Mouse (Mus musculus) hindbrain, embryonic 15.5 days (tissue): ENCODE data around the gene Hs3st5. TPM values are rescaled to one million over a fixed set of nuclear protein-coding genes. Genes with fewer than 3 reads are reported as not detected.
"Not testable (repeated sequence)": the region's sequence is repeated elsewhere in the genome, so short reads cannot be mapped to it uniquely, and the experiment has no call there.

ENCODE experiments used
- ATAC-seq: fragments of 200-750 bp; cut with Nextera tagmentation; 2 replicates; pipeline ENCODE4 v1.8.0; 2017; ENCODE audit warnings: low read depth, moderate number of reproducible peaks, moderate TSS enrichment; ENCODE audit not compliant: low FRiP score
- H3K27ac ChIP-seq: fragments of 300-500 bp; sonication (generic); replicated peaks from 2 replicates; pipeline ENCODE4 v1.5.1; 2015; ENCODE audit warnings: mild to moderate bottlenecking, inconsistent platforms
- H3K27me3 ChIP-seq: fragments of 300-500 bp; sonication (generic); 2 replicates; pipeline ENCODE4 v1.6.1; 2015; ENCODE audit warnings: control low read depth, inconsistent platforms
- H3K36me3 ChIP-seq: fragments of 300-500 bp; sonication (generic); 2 replicates; pipeline ENCODE4 v1.6.1; 2015; ENCODE audit warnings: control low read depth, inconsistent platforms
- H3K4me1 ChIP-seq: fragments of 300-500 bp; sonication (generic); replicated peaks from 2 replicates; pipeline ENCODE4 v1.6.1; 2015; ENCODE audit warnings: control low read depth, inconsistent platforms
- H3K4me2 ChIP-seq: fragments of 300-500 bp; sonication (generic); 2 replicates; pipeline ENCODE4 v1.6.1; 2015; ENCODE audit warnings: moderate library complexity, mild to moderate bottlenecking, inconsistent platforms
- H3K4me3 ChIP-seq: fragments of 300-500 bp; sonication (generic); 2 replicates; pipeline ENCODE4 v1.5.1; 2015; ENCODE audit warnings: mild to moderate bottlenecking, inconsistent platforms
- H3K9ac ChIP-seq: fragments of 300-500 bp; sonication (generic); 2 replicates; pipeline ENCODE4 v1.6.1; 2015; ENCODE audit warnings: inconsistent platforms
- H3K9me3 ChIP-seq: fragments of 300-500 bp; sonication (generic); 2 replicates; pipeline ENCODE4 v1.6.1; 2016; ENCODE audit warnings: control low read depth, inconsistent platforms
- WGBS: fragments of 180-500 bp; shearing (Covaris S2); methylation state at CpG from one replicate; pipeline ENCODE4 v1.1.7; 2015; 5-methylcytosine and 5-hydroxymethylcytosine counted together
- polyA plus RNA-seq: library from polyadenylated mRNA; unstranded; fragments of >200 nt; fragmentation: Nextera tagmentation; extraction: Ambion mirVana; gene quantifications from 2 replicates; pipeline ENCODE4 v1.2.1, GENCODE M21; 2015

Hs3st5 gene
- polyA plus RNA-seq, 1 experiment from 2014 or later = 31.7 TPM

DNA sequence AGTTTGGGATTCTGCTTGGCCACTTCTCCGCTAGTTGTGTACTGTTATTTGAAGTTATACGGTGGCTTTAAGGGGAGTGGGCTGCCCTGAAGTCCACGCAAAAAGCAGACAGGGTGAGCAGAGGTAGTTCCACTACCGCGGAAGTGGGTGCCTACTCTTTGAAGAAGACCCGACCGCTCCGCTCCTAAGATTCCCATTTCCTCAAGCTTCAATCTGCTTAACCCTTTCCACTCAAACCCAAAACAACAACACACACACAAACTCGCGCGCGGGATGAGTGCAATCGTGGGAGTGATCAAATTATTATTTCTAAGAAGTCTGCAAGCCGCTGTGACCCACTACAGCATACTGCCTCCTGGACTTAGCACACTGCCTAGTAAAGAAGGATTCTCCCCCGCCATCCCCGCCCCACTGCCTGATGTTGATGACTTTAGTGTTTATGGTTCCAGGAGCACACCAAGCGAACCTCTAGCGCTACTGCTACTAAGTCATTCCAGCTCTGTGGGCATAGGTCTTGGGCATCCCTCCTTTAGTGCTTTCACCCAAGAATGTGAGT lies 1.5 kb downstream of the Hs3st5 start:
- WGBS = 1% methylated on average over 18 of the region's 18 CpGs
- Histone ChIP-seq H3K36me3 (no peaks in the 10 kb centered on the region), H3K4me2 (peak overlapping the region; percentile 95), H3K4me3 (peak overlapping the region; percentile 74), H3K9me3 (no peaks in the 10 kb centered on the region), H3K9ac (peak overlapping the region; percentile 81), H3K27me3 (no peaks in the 10 kb centered on the region), H3K4me1 (peaks cover 16% of the 10 kb centered on the region; the same call in 1 of the 2 replicates), H3K27ac (peak overlapping the region; percentile 90)
- no peak for ATAC-seq

DNA sequence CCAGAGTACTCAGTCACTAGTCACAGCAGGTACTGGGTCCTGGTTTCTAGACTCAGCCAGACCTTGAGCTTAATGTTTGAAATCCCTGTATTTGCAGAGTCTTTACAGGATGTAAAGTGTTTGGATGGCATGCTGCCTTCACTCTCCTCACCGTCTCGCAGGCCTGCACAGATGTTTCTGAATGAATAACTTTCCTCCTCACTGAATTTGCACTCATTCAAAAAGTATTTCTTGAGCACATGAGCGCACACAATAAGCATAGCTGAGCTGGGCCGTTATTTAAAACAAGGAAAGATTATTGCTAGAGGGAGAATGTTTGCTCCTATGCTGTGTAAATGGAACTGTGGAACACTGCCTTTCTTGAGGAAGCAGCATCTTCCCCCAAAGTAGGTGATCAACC lies 2.9 kb downstream of the Hs3st5 start:
- no peaks in the 10 kb centered on the region for H3K9me3 ChIP-seq
- H3K4me2 ChIP-seq = peak overlapping the region; percentile 95
- WGBS = 27% methylated on average over 4 of the region's 4 CpGs
- ATAC-seq = no peak
- no peaks in the 10 kb centered on the region for H3K27me3 ChIP-seq
- H3K4me3 ChIP-seq = peak overlapping the region; percentile 74
- no peak overlapping the region; the same call in 1 of the 2 replicates for H3K9ac ChIP-seq
- no peak overlapping the region for H3K27ac ChIP-seq
- H3K36me3 ChIP-seq = no peaks in the 10 kb centered on the region
- peaks cover 16% of the 10 kb centered on the region; the same call in 1 of the 2 replicates for H3K4me1 ChIP-seq

GRCm38 (mm10) chr10:36523881-36524280 lies 17.3 kb downstream of the Hs3st5 start:
- Histone ChIP-seq H3K4me3 (no peak overlapping the region), H3K9me3 (no peaks in the 10 kb centered on the region), H3K4me1 (no peaks in the 10 kb centered on the region), H3K9ac (no peak overlapping the region), H3K4me2 (no peak overlapping the region), H3K36me3 (no peaks in the 10 kb centered on the region), H3K27ac (no peak overlapping the region), H3K27me3 (no peaks in the 10 kb centered on the region)
- no peak for ATAC-seq

GRCm38 (mm10) chr10:36533633-36534335 lies 27.2 kb downstream of the Hs3st5 start:
- WGBS = 11% methylated on average over 4 of the region's 4 CpGs
- Histone ChIP-seq H3K4me2 (no peak overlapping the region), H3K4me1 (0 out of 2 replicates have a peak, but pooled peaks cover 3% of the 10 kb centered on the region), H3K36me3 (no peaks in the 10 kb centered on the region), H3K27me3 (no peaks in the 10 kb centered on the region), H3K4me3 (no peak overlapping the region), H3K27ac (peak overlapping the region; percentile 45; the same call in 1 of the 2 replicates), H3K9ac (no peak overlapping the region), H3K9me3 (no peaks in the 10 kb centered on the region)
- peak; percentile 88 for ATAC-seq

DNA sequence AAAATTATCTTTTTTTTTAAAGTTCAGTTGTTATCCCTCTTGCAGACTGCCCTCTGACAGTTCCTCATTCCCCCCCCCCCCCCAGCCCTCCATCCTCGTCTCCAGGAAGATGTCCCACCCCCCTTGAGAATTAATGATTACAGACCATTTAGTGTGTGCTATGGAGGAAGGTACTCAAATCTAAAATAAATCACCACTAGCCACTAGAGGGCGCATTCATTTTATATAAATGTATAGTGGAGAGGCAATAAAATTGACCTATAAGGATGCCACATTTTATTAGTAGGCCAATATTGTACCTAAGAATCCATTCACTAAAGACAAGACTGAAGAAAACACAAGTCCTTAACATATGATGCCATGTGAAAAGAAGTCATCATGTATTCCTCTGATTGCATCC lies 40.0 kb downstream of the Hs3st5 start:
- no peaks in the 10 kb centered on the region for H3K36me3 ChIP-seq
- no peak overlapping the region for H3K4me3 ChIP-seq
- H3K4me1 ChIP-seq = no peaks in the 10 kb centered on the region
- no peaks in the 10 kb centered on the region for H3K27me3 ChIP-seq
- H3K4me2 ChIP-seq = no peak overlapping the region
- H3K9ac ChIP-seq = no peak overlapping the region
- H3K9me3 ChIP-seq = no peaks in the 10 kb centered on the region
- no peak overlapping the region for H3K27ac ChIP-seq
- ATAC-seq = no peak
- WGBS = 19% methylated on average over 2 of the region's 2 CpGs

- H3K4me2 ChIP-seq, H3K9ac ChIP-seq, H3K27ac ChIP-seq, H3K9me3 ChIP-seq, H3K36me3 ChIP-seq, ATAC-seq, H3K27me3 ChIP-seq, H3K4me1 ChIP-seq, H3K4me3 ChIP-seq: not testable (repeated sequence)
- WGBS = 69% methylated on average over 1 of the region's 1 CpGs
These were observed 41.1 kb downstream of the Hs3st5 start for GRCm38 (mm10) chr10:36547713-36548112.

DNA sequence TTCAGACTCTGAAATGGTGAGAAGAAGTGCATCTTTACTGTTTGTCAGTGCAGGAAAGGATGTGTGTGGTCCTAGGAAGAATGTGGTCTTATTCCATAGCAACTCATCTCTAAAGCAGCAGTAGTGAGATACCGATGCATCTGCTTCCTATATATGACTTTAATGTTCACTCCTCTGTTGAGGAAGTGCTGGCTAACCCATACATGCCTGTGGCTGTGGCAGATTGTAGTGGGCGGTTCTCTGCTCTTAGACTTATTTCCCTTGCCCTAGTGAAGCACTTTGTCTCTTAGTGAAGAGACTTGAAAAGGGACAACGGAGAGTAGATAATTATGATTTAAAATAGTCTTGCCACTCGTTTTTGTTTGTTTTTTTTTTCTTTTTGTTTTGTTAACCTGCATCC lies 47.4 kb downstream of the Hs3st5 start:
- no peak overlapping the region for H3K27ac ChIP-seq
- H3K27me3 ChIP-seq = no peaks in the 10 kb centered on the region
- H3K9me3 ChIP-seq = no peaks in the 10 kb centered on the region
- no peaks in the 10 kb centered on the region for H3K36me3 ChIP-seq
- 75% methylated on average over 4 of the region's 4 CpGs for WGBS
- no peak overlapping the region for H3K9ac ChIP-seq
- no peak overlapping the region for H3K4me2 ChIP-seq
- ATAC-seq = no peak
- no peak overlapping the region for H3K4me3 ChIP-seq
- H3K4me1 ChIP-seq = no peaks in the 10 kb centered on the region

- H3K27me3 ChIP-seq = no peaks in the 10 kb centered on the region
- no peaks in the 10 kb centered on the region for H3K36me3 ChIP-seq
- H3K9ac ChIP-seq = no peak overlapping the region
- H3K4me1 ChIP-seq = no peaks in the 10 kb centered on the region
- no peak overlapping the region for H3K27ac ChIP-seq
- H3K9me3 ChIP-seq = no peaks in the 10 kb centered on the region
- no peak overlapping the region for H3K4me2 ChIP-seq
- ATAC-seq = peak; percentile 65
- H3K4me3 ChIP-seq = no peak overlapping the region
- 42% methylated on average over 6 of the region's 6 CpGs for WGBS
These were observed 48.6 kb downstream of the Hs3st5 start for GRCm38 (mm10) chr10:36554941-36555888.

DNA sequence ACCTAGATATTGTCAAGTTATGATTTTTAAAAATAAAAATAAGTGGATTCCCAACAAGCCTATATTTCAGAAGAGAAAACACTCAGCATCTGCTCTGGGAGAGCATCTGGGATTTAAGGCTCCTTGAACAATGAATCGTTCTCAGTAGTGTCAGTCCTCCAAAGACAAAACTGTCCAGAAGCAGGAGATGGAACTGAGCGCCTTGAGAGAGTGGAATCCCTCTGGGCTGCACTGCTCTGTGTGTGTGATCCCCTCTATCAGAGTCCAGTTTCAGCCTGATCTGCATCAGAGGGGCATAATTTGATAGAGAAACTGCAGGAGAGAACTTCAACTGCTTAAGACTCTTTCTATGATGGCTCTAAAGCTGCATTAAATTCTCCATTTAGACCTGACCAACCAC lies 49.5 kb downstream of the Hs3st5 start:
- 54% methylated on average over 2 of the region's 2 CpGs for WGBS

GRCm38 (mm10) chr10:36557673-36558072 lies 51.1 kb downstream of the Hs3st5 start:
- H3K4me1 ChIP-seq = no peaks in the 10 kb centered on the region
- no peak overlapping the region for H3K4me2 ChIP-seq
- no peak overlapping the region for H3K9ac ChIP-seq
- H3K36me3 ChIP-seq = no peaks in the 10 kb centered on the region
- H3K4me3 ChIP-seq = no peak overlapping the region
- no peak for ATAC-seq
- no peaks in the 10 kb centered on the region for H3K9me3 ChIP-seq
- 81% methylated on average over 6 of the region's 6 CpGs for WGBS
- H3K27me3 ChIP-seq = no peaks in the 10 kb centered on the region
- H3K27ac ChIP-seq = no peak overlapping the region

More for the DNA sequence above, 49.5 kb downstream of the Hs3st5 start:
- Histone ChIP-seq H3K36me3 (no peaks in the 10 kb centered on the region), H3K27ac (no peak overlapping the region), H3K4me2 (no peak overlapping the region), H3K4me3 (no peak overlapping the region), H3K9ac (no peak overlapping the region), H3K4me1 (no peaks in the 10 kb centered on the region), H3K27me3 (no peaks in the 10 kb centered on the region), H3K9me3 (no peaks in the 10 kb centered on the region)
- no peak for ATAC-seq

- H3K4me3 ChIP-seq = no peak overlapping the region
- H3K4me2 ChIP-seq = no peak overlapping the region
- H3K36me3 ChIP-seq = no peaks in the 10 kb centered on the region
- no peak for ATAC-seq
- H3K4me1 ChIP-seq = no peaks in the 10 kb centered on the region
- H3K27me3 ChIP-seq = no peaks in the 10 kb centered on the region
- no peak overlapping the region for H3K27ac ChIP-seq
- no peak overlapping the region for H3K9ac ChIP-seq
- H3K9me3 ChIP-seq = no peaks in the 10 kb centered on the region
- WGBS = 88% methylated on average over 5 of the region's 5 CpGs
These were observed 52.1 kb downstream of the Hs3st5 start for GRCm38 (mm10) chr10:36558736-36559135.

DNA sequence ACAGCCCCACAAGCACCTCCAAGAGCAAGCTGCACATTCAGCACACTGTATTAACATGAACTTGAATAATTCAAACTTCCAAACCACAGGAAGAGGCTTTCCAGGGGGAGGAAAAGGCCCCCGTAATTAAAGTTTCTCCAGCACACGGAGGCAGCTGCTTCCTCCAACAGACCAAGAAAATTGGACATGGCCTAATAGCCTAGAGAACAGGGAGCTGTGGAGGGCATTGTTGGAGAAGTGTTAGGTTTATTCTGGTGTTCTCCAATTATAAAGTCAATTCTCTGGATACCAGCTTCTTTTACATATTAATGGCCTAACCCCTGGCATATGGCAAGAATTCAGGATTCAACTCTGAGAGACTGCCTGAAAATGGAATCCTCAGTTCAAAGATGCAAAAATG lies 60.6 kb downstream of the Hs3st5 start:
- Histone ChIP-seq H3K9me3 (no peaks in the 10 kb centered on the region), H3K4me1 (peaks cover 12% of the 10 kb centered on the region; the same call in 1 of the 2 replicates), H3K27ac (0 out of 2 replicates have a peak overlapping the region, but pooled peaks have one; percentile 4), H3K9ac (no peak overlapping the region), H3K27me3 (no peaks in the 10 kb centered on the region), H3K36me3 (no peaks in the 10 kb centered on the region), H3K4me3 (no peak overlapping the region), H3K4me2 (no peak overlapping the region)
- ATAC-seq = peak; percentile 59
- WGBS = 14% methylated on average over 2 of the region's 2 CpGs
